Mouse (Mus musculus) forebrain, postnatal 0 days (tissue): ENCODE data around the gene Dnajb2. TPM values are rescaled to one million over a fixed set of nuclear protein-coding genes. Genes with fewer than 3 reads are reported as not detected.

ENCODE experiments used
- ATAC-seq: fragments of 200-750 bp; cut with Nextera tagmentation; 2 replicates; pipeline ENCODE4 v1.8.0; 2017; ENCODE audit warnings: mild to moderate bottlenecking, moderate library complexity
- DNase-seq: peaks from one replicate; pipeline ENCODE4 v3.0.0-alpha.2; 2015
- H3K27ac ChIP-seq: fragments of 300-500 bp; sonication (generic); 2 replicates; pipeline ENCODE4 v1.5.1; 2014; ENCODE audit warnings: low read depth, mild to moderate bottlenecking, antibody characterized with exemption, low read length, moderate library complexity, mixed read lengths
- H3K27me3 ChIP-seq: fragments of 300-500 bp; sonication (generic); 2 replicates; pipeline ENCODE4 v1.6.1; 2014; ENCODE audit warnings: mild to moderate bottlenecking, low read length, mixed read lengths; ENCODE audit not compliant: insufficient read depth
- H3K36me3 ChIP-seq: fragments of 300-500 bp; sonication (generic); 2 replicates; pipeline ENCODE4 v1.6.1; 2014; ENCODE audit warnings: mild to moderate bottlenecking, moderate library complexity; ENCODE audit not compliant: insufficient read depth
- H3K4me1 ChIP-seq: fragments of 300-500 bp; sonication (generic); 2 replicates; pipeline ENCODE4 v1.6.1; 2014; ENCODE audit warnings: antibody characterized with exemption; ENCODE audit not compliant: insufficient read depth
- H3K4me2 ChIP-seq: fragments of 300-500 bp; sonication (generic); 2 replicates; pipeline ENCODE4 v1.6.1; 2014; ENCODE audit warnings: low read depth, mild to moderate bottlenecking, moderate library complexity
- H3K4me3 ChIP-seq: fragments of 300-500 bp; sonication (generic); 2 replicates; pipeline ENCODE4 v1.5.1; 2014; ENCODE audit warnings: low read depth, low read length, mixed read lengths
- H3K9ac ChIP-seq: fragments of 300-500 bp; sonication (generic); 2 replicates; pipeline ENCODE4 v1.6.1; 2014; ENCODE audit warnings: mild to moderate bottlenecking
- H3K9me3 ChIP-seq: fragments of 300-500 bp; sonication (generic); 2 replicates; pipeline ENCODE4 v1.6.1; 2016; ENCODE audit warnings: low read length
- CTCF ChIP-seq: sonication (generic); IDR thresholded peaks from 2 replicates; pipeline ENCODE4 v1.5.1; 2016; ENCODE audit warnings: antibody characterized with exemption, control low read depth, low read depth
- WGBS: fragments of 180-500 bp; shearing (Covaris S2); extraction: QIAGEN DNeasy Blood & Tissue Kit; methylation state at CpG from one replicate; pipeline ENCODE4 v1.1.7; 2014; 5-methylcytosine and 5-hydroxymethylcytosine counted together
- polyA plus RNA-seq: library from polyadenylated mRNA; unstranded; fragments of >200 nt; fragmentation: Nextera tagmentation; extraction: Ambion mirVana; gene quantifications from 2 replicates; pipeline ENCODE4 v1.2.1, GENCODE M21; 2015
- total RNA-seq: library from RNA; depleted of rRNA; stranded (reverse); fragments of >200 nt; gene quantifications from 2 replicates; pipeline ENCODE4 v1.2.3, GENCODE M21; 2014

Dnajb2 gene
- total and polyA plus RNA-seq, 2 experiments from 2014 or later = 39.7 to 47.0 TPM

- Histone ChIP-seq H3K27ac (no peak overlapping the region), H3K9ac (no peak overlapping the region), H3K4me2 (no peak overlapping the region), H3K36me3 (0 out of 2 replicates have a peak, but pooled peaks cover 4% of the 10 kb centered on the region), H3K4me3 (no peak overlapping the region), H3K9me3 (no peaks in the 10 kb centered on the region), H3K4me1 (no peaks in the 10 kb centered on the region), H3K27me3 (peaks cover 22% of the 10 kb centered on the region)
- no peak for TF ChIP-seq CTCF
- ATAC-seq (no peak), DNase-seq (no peak)
These were observed 25.1 kb downstream of the Dnajb2 start for GRCm38 (mm10) chr1:75261278-75261677.

- ATAC-seq = peak; percentile 82
These were observed 27.1 kb downstream of the Dnajb2 start for GRCm38 (mm10) chr1:75262969-75263951.

DNA sequence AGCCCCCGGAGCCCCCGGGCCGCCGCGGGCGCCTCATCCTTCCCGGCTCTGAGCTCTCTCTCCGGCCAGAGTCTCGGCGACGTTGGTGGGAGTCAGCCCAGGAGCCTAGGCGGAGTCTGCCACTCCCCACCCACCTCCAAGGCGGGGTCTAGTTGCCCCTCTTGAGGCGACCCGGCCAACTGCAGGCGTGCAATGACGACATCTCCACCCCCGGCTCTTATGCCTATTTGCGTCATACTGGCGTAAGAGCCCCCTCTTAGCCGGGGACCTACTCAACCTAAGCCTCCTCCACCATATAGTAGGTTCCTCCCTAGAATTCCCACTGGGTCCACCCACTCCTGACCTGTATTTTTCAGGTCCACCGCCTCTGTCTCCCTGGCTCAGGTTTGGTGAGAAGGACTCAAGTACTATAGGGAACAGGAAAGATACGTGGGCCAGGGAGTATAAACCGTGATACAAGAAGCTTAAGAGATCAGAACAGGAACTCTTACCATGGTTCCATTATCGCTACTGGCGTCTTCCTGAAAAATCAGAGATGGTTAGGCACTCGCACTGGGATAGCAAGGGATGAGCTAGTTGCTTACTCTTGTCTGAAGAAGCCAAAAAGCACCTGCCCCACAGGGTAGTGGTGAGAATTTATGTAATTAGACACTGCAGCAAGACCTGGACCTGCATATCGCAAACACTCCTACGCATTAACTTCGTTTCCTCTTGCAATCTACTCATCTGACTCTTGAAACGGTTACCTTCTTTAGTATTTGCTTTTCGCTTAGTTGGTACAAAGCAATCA lies 28.1 kb downstream of the Dnajb2 start, which contains the start of gene Ptprn:
Ptprn (minus strand) TSS at position 412 of the 790 bp plus-strand sequence.
- peak; percentile 84 for ATAC-seq
- peak within 1 kb of the TSS; percentile 29; the same call in 1 of the 2 replicates for H3K27ac ChIP-seq
- H3K4me3 ChIP-seq = peak within 1 kb of the TSS; percentile 55
- H3K9me3 ChIP-seq = no peaks in the 10 kb centered on the region
- H3K9ac ChIP-seq = peak within 1 kb of the TSS; percentile 51
- TF ChIP-seq CTCF = peak; percentile 43; the same call in 1 of the 2 replicates
- peak; percentile 72 for DNase-seq
- peaks cover 23% of the 10 kb centered on the region for H3K27me3 ChIP-seq
- H3K4me1 ChIP-seq = no peaks in the 10 kb centered on the region
- no peaks in the 10 kb centered on the region for H3K36me3 ChIP-seq
- WGBS = 10% methylated on average over 32 of the region's 32 CpGs
- peak within 1 kb of the TSS; percentile 69 for H3K4me2 ChIP-seq

More at GRCm38 (mm10) chr1:75262969-75263951, 27.1 kb downstream of the Dnajb2 start:
- Histone ChIP-seq H3K9ac (peak overlapping the region; percentile 51), H3K4me1 (no peaks in the 10 kb centered on the region), H3K4me2 (peak overlapping the region; percentile 69), H3K27me3 (peaks cover 23% of the 10 kb centered on the region), H3K9me3 (no peaks in the 10 kb centered on the region), H3K4me3 (peak overlapping the region; percentile 55), H3K27ac (peak overlapping the region; percentile 29; the same call in 1 of the 2 replicates), H3K36me3 (no peaks in the 10 kb centered on the region)
- DNase-seq = peak; percentile 63
- WGBS = 2% methylated on average over 40 of the region's 40 CpGs
- no peak for TF ChIP-seq CTCF

DNA sequence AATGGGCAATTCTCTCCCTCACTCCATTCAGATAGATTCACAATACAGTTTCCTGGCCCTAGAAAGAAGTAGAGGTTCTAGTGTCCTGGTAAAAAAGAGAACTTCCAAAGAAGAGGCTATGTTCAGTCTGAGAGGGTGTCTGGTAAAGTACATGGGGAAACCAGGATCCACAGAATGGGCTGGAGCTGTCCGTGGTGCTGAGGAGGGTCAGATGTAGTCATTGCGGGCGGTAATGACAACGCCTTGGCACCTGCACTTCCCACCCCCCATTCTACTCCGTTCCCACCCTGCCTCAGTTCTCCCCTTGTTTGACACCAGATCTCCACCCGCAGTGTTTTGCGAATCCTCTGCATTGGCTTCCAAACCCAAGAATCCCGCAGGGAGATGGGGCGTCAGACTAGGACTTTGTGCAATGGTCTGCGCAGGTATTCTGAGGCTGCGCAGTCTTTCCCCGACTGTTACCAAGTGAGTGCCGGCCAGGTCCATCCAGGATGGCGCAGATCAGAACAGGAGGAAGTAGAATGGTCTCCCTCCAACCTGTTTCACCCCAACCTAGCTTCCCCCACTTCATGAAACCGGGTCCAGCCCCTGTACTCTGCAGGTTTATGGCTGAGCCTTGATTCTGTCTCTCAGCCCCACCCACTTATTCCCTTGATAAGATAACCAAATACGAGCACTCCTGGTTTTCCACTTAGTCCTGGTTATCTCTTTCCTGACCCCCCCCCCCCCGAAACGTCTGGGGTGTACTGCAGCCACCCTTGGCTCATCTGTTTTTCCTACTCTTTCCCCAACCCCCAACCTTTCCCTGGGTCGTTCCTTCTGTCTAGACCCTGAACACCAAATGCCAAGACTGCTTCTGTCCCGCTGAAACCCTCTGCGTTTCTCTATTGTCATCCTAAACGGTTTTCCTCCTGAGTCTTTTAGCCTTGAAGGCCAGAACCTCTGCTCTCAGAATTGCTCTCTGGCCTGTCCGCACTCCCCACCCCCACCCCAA lies 41.3 kb downstream of the Dnajb2 start:
- Histone ChIP-seq H3K9me3 (no peaks in the 10 kb centered on the region), H3K4me2 (peak overlapping the region; percentile 45), H3K36me3 (no peaks in the 10 kb centered on the region), H3K9ac (peak overlapping the region; percentile 35), H3K4me3 (peak overlapping the region; percentile 34), H3K27ac (peak overlapping the region; percentile 35; the same call in 1 of the 2 replicates), H3K27me3 (peaks cover 11% of the 10 kb centered on the region; the same call in 1 of the 2 replicates), H3K4me1 (0 out of 2 replicates have a peak, but pooled peaks cover 2% of the 10 kb centered on the region)
- 2% methylated on average over 23 of the region's 23 CpGs for WGBS
- TF ChIP-seq CTCF = no peak
- peak; percentile 35 for DNase-seq
- peak; percentile 36 for ATAC-seq

DNA sequence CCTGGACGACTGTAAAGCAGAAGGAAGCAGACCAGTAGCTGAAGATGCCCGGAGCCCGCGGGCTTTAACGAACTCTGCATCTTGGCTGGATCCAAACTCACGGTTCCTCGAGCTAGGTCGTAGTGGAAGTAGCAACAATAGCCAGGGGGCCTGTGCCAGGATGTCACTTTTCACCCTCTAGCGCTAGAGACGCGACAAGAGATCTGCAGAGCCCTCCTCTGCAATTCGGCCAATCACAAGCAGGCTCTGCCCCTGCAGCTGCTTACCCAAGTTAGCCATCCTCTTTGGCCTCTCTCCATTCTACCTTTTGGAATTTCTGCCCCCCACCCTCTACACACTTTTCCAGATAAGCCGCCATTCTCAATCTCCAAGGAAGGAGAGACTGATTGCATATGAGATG lies 42.0 kb downstream of the Dnajb2 start, which contains the start of gene Resp18:
Resp18 (minus strand) TSS at position 188 of the 400 bp plus-strand sequence.
- no peak for TF ChIP-seq CTCF
- peak; percentile 63 for ATAC-seq
- H3K4me3 ChIP-seq = peak within 1 kb of the TSS; percentile 34
- peaks cover 11% of the 10 kb centered on the region; the same call in 1 of the 2 replicates for H3K27me3 ChIP-seq
- H3K4me1 ChIP-seq = 0 out of 2 replicates have a peak, but pooled peaks cover 5% of the 10 kb centered on the region
- H3K27ac ChIP-seq = peak within 1 kb of the TSS; percentile 35; the same call in 1 of the 2 replicates
- peak within 1 kb of the TSS; percentile 35 for H3K9ac ChIP-seq
- no peaks in the 10 kb centered on the region for H3K36me3 ChIP-seq
- H3K9me3 ChIP-seq = no peaks in the 10 kb centered on the region
- 4% methylated on average over 13 of the region's 13 CpGs for WGBS
- peak within 1 kb of the TSS; percentile 45 for H3K4me2 ChIP-seq
- peak; percentile 50 for DNase-seq

DNA sequence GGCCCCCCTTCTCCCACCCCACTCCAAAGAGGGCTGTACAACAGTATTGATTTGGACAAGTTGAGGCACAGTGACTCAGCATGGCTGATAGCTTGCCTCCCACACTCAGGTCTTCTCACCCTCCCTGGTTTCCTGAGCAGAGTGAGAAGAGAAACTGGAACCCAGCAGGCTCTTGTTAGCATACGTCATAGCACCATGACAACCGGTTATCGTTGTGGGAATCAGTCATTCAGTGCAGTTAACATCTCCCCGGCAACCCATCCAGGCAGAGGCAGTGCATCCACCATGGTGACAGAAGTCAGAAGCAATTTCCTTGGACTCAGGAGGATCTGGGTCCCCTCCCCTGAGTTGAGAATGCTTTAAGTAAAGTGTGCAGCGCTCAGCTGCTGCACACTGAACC lies 46.8 kb downstream of the Dnajb2 start:
- no peak for TF ChIP-seq CTCF
- DNase-seq (peak; percentile 63), ATAC-seq (peak; percentile 93)
- WGBS = 57% methylated on average over 5 of the region's 5 CpGs
- 0 out of 2 replicates have a peak overlapping the region, but pooled peaks have one; percentile 40 for H3K27ac ChIP-seq
- no peak overlapping the region for H3K9ac ChIP-seq
- no peaks in the 10 kb centered on the region for H3K27me3 ChIP-seq
- no peaks in the 10 kb centered on the region for H3K9me3 ChIP-seq
- no peaks in the 10 kb centered on the region for H3K36me3 ChIP-seq
- H3K4me3 ChIP-seq = no peak overlapping the region
- H3K4me1 ChIP-seq = 0 out of 2 replicates have a peak, but pooled peaks cover 2% of the 10 kb centered on the region
- H3K4me2 ChIP-seq = no peak overlapping the region
